Mouse (Mus musculus) embryonic facial prominence, embryonic 14.5 days (tissue): Measurements from ENCODE around the gene Flad1. TPM values are rescaled to one million over a fixed set of nuclear protein-coding genes. Genes with fewer than 3 reads are reported as not detected.

Source experiments
- ATAC-seq: fragments of 200-750 bp; cut with Nextera tagmentation; 2 replicates; pipeline ENCODE4 v1.8.0; 2017; ENCODE audit warnings: low read depth, moderate number of reproducible peaks, moderate TSS enrichment
- DNase-seq: peaks from one replicate; pipeline ENCODE4 v3.0.0-alpha.2; 2015; ENCODE audit warnings: low spot score
- H3K27ac ChIP-seq: fragments of 300-500 bp; sonication (generic); replicated peaks from 2 replicates; pipeline ENCODE4 v1.5.1; 2014; ENCODE audit warnings: low read depth, mild to moderate bottlenecking, low read length, moderate library complexity
- H3K27me3 ChIP-seq: fragments of 300-500 bp; sonication (generic); replicated peaks from 2 replicates; pipeline ENCODE4 v1.6.1; 2014; ENCODE audit warnings: low read length; ENCODE audit not compliant: control insufficient read depth, insufficient read depth
- H3K36me3 ChIP-seq: fragments of 300-500 bp; sonication (generic); 2 replicates; pipeline ENCODE4 v1.6.1; 2014; ENCODE audit warnings: low read length, mixed read lengths; ENCODE audit not compliant: control insufficient read depth, insufficient read depth
- H3K4me1 ChIP-seq: fragments of 300-500 bp; sonication (generic); 2 replicates; pipeline ENCODE4 v1.6.1; 2014; ENCODE audit warnings: antibody characterized with exemption, low read length; ENCODE audit not compliant: control insufficient read depth, insufficient read depth
- H3K4me2 ChIP-seq: fragments of 300-500 bp; sonication (generic); 2 replicates; pipeline ENCODE4 v1.6.1; 2014; ENCODE audit warnings: low read depth, mild to moderate bottlenecking, low read length, moderate library complexity, mixed read lengths
- H3K4me3 ChIP-seq: fragments of 300-500 bp; sonication (generic); 2 replicates; pipeline ENCODE4 v1.5.1; 2014; ENCODE audit warnings: low read depth, mild to moderate bottlenecking, low read length
- H3K9ac ChIP-seq: fragments of 300-500 bp; sonication (generic); 2 replicates; pipeline ENCODE4 v1.6.1; 2014; ENCODE audit warnings: low read depth, mild to moderate bottlenecking, low read length, moderate library complexity, mixed read lengths
- H3K9me3 ChIP-seq: fragments of 300-500 bp; sonication (generic); 2 replicates; pipeline ENCODE4 v1.6.1; 2016; ENCODE audit warnings: low read length; ENCODE audit not compliant: control insufficient read depth
- WGBS: fragments of 180-500 bp; shearing (Covaris S2); extraction: QIAGEN DNeasy Blood & Tissue Kit; methylation state at CpG from one replicate; pipeline ENCODE4 v1.1.7; 2014; 5-methylcytosine and 5-hydroxymethylcytosine counted together
- polyA plus RNA-seq: library from polyadenylated mRNA; unstranded; fragments of >200 nt; fragmentation: Nextera tagmentation; extraction: Ambion mirVana; gene quantifications from 2 replicates; pipeline ENCODE4 v1.2.1, GENCODE M21; 2014

The Flad1 gene
- polyA plus RNA-seq, 1 experiment from 2014 or later: 24.8 TPM

DNA sequence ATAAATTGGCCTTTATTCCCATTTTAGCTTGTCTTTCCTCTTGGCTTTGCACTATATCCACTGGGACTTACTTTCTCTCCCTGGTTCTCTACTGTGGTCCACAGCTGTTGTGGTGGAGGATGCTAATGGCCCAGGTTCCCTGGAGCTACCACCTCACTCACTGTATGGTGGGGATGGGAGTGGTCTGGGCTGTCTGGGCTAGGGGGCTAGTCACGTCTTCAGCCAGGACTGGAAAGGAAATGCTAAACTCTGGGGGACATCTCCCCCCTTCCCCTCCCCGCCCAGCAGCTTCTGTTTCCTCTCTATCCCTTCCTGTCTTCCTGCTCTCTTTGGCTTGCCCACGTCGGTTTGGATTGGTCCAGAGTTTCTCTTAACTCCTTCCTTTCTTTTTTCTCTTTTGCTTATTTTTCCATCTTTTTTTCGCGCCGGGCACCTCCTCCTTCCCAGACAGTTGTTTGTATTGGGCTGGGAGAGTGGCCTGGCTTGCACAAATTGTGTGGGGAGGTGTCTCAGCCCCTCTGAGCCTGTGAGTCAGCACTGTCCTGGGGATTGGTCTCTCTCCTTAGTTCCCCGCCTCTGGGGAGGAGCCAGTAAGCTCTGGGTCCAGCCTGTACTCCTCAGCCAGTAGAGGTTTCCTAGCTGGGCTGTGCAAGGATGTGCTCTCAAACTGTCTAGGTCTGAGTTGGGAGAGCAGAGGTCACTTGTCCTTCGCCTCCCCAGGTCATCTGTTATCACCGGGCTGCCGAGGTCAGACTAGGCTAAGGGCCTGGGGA, 9.5 kb upstream of the Flad1 start:
- no peaks in the 10 kb centered on the region for H3K27me3 ChIP-seq
- WGBS: under 1% methylated on average over 9 of the region's 11 CpGs
- H3K4me3 ChIP-seq: peak overlapping the region; percentile 54
- H3K9ac ChIP-seq: peak overlapping the region; percentile 78
- peaks cover 31% of the 10 kb centered on the region for H3K36me3 ChIP-seq
- H3K27ac ChIP-seq: peak overlapping the region; percentile 98
- ATAC-seq: peak; percentile 75
- H3K4me2 ChIP-seq: peak overlapping the region; percentile 88
- no peaks in the 10 kb centered on the region for H3K9me3 ChIP-seq
- H3K4me1 ChIP-seq: peaks cover 33% of the 10 kb centered on the region
- peak; percentile 96 for DNase-seq

DNA sequence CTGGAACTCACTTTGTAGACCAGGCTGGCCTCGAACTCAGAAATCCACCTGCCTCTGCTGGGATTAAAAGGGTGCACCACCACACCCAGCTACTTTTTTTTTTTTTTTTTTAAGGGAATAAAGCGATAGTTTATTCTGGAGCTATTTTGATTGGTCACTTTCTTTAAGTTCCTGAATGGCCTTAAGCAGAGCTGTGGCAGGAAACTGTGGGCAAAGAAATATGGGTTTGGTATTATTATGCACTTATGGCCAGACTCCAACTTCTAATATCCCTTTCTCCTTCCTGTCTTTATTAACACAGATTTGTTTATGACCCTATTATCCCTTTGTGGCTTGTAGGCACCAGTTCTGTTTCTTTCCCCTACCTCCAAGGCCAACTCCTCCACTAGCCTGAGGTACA, 8.8 kb upstream of the Flad1 start:
- Histone ChIP-seq H3K9ac (peak overlapping the region; percentile 78; the same call in 1 of the 2 replicates), H3K4me2 (peak overlapping the region; percentile 88), H3K9me3 (no peaks in the 10 kb centered on the region), H3K36me3 (peaks cover 31% of the 10 kb centered on the region), H3K4me3 (peak overlapping the region; percentile 55), H3K4me1 (peaks cover 33% of the 10 kb centered on the region), H3K27me3 (no peaks in the 10 kb centered on the region), H3K27ac (peak overlapping the region; percentile 98)
- ATAC-seq (no peak), DNase-seq (no peak)
- whole genome bisulfite sequencing: 59% methylated on average over 2 of the region's 2 CpGs

DNA sequence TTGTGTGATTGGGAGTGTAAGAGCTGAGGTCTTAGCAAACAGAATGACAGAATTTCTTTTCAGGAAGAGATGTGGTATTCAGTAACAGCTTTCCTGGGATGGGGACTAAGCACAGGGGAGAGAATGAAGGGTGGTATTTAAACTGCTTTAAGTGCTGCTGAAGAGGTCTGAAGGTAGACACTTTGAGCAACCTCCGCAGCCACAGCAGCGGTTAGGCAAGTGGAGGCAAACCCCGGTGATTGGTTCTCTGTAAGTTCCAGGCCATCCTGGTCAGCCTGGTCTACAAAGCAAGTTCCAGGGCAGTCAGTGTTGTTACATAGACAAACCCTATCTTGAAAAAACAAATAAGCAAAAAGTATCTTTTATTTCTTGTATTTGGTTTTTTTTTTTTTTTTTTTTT, 8.3 kb upstream of the Flad1 start:
- Histone ChIP-seq H3K4me1 (peaks cover 33% of the 10 kb centered on the region), H3K4me3 (peak overlapping the region; percentile 55), H3K9me3 (no peaks in the 10 kb centered on the region), H3K36me3 (peaks cover 30% of the 10 kb centered on the region), H3K27ac (peak overlapping the region; percentile 98), H3K4me2 (peak overlapping the region; percentile 88), H3K27me3 (no peaks in the 10 kb centered on the region), H3K9ac (peak overlapping the region; percentile 67)
- WGBS: 13% methylated on average over 3 of the region's 3 CpGs
- ATAC-seq: no peak
- DNase-seq: no peak

DNA sequence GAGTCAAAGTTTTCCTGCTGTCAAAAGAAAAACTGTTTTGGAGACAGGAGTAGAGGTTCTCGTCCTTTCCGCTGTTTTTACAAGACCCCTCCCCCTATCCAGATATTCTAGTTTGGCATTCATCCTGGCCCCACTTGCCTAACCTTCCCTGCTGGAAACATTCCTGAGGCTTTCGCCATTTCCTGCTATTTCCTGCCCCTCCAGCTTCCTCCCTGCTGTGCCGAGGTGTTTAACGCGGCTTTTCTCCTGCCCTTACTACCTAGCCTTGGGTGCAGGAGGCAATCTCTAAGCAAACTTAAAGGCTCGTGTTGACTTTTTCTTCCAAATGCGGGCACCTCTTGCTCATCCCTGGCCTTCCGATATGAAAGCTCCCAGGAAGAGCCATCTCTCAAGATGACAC, 7.9 kb upstream of the Flad1 start:
- WGBS: 2% methylated on average over 9 of the region's 9 CpGs
- Histone ChIP-seq H3K4me2 (peak overlapping the region; percentile 88), H3K4me3 (peak overlapping the region; percentile 55), H3K9me3 (no peaks in the 10 kb centered on the region), H3K36me3 (peaks cover 30% of the 10 kb centered on the region), H3K27ac (peak overlapping the region; percentile 98), H3K4me1 (peaks cover 33% of the 10 kb centered on the region), H3K9ac (peak overlapping the region; percentile 67), H3K27me3 (no peaks in the 10 kb centered on the region)
- ATAC-seq: no peak
- DNase-seq: peak; percentile 87

DNA sequence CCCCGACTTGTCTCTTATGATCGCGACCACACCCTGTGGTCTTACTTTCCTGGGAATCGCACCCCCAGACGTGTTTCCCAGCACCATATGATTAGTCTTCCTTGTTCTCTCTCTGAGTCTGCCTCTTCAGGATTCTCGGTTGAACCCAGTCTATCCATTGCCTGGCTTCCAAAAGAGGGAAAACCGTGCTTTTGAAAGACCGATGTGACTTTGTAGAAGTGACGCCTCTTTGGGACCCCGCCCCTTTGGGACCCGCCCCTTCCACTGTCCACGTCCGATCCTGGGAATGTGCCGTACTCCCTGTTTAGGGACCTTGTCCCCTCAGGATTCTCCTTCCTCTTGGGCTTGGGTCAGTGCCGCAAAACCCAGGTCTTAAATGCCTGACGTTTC, 7.2 kb upstream of the Flad1 start:
- peak overlapping the region; percentile 67 for H3K9ac ChIP-seq
- H3K36me3 ChIP-seq: peaks cover 30% of the 10 kb centered on the region
- 0% methylated on average over 16 of the region's 16 CpGs for WGBS
- H3K27ac ChIP-seq: peak overlapping the region; percentile 98
- peak overlapping the region; percentile 55 for H3K4me3 ChIP-seq
- DNase-seq (peak; percentile 90), ATAC-seq (no peak)
- H3K27me3 ChIP-seq: no peaks in the 10 kb centered on the region
- peak overlapping the region; percentile 88 for H3K4me2 ChIP-seq
- peaks cover 33% of the 10 kb centered on the region for H3K4me1 ChIP-seq
- no peaks in the 10 kb centered on the region for H3K9me3 ChIP-seq

DNA sequence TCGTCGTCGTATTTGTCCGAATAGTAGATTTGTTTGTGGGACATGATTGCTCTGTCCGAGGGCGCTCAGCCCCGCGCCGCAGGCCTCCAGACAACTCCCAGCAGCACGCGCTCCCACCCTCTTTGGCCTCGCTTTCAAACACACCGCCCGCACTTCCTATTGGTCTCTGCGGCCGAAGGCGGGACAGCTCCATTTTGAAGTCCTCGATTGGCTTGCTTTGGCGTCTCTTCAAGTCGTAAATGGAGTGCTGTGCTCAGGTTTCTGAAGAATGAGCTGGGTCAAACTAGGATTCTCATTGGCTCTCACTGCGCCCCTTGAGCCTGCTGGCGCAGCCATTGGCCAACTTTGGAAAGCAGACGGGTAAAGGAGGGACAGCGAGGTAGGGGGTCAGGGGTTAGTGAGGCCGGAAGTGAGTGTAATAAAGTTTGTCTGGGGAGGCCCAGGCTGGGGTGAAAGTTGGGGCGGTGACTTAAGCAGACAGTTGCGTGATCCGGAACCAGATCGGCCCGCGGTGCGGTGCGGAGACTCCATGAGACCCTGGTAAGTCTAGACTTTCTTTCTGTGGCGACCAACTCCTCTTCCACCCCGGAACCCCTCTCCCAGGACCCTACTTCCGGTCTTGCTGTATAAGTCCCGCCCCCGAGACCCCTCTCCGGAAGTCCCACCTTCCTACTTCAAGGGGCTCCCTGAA, 6.6 kb upstream of the Flad1 start, which contains the start of the genes Cks1b and Shc1:
Gene Cks1b, minus strand, starts transcription at position 214 of the 691 bp plus-strand sequence.
Gene Shc1, plus strand, starts transcription at position 274 of the 691 bp plus-strand sequence.
- Histone ChIP-seq H3K4me1 (peaks cover 32% of the 10 kb centered on the region), H3K4me3 (peak within 1 kb of the TSS; percentile 55), H3K4me2 (peak within 1 kb of the TSS; percentile 88), H3K36me3 (peaks cover 27% of the 10 kb centered on the region), H3K9me3 (no peaks in the 10 kb centered on the region), H3K27me3 (no peaks in the 10 kb centered on the region), H3K9ac (peak within 1 kb of the TSS; percentile 75), H3K27ac (peak within 1 kb of the TSS; percentile 98)
- peak; percentile 94 for ATAC-seq
- WGBS: under 1% methylated on average over 30 of the region's 39 CpGs
- DNase-seq: peak; percentile 100

DNA sequence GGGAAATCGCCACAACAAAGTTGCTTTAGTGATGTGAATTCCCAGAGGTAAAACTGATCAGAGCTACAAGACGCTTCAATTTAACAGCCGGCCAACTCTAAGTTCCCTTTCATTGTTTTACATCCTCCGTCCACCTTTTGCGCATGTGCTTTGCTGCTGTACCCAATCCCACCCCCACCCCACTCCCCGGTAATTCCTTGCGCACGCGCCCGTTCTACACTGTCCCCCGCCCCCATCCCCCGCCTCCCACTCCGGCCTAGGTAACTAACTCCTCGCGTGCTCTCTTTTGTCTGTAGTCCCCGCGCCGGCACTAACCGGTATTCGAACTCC, 6.1 kb upstream of the Flad1 start:
- peak overlapping the region; percentile 55 for H3K4me3 ChIP-seq
- peak; percentile 56 for ATAC-seq
- DNase-seq: peak; percentile 92
- peaks cover 30% of the 10 kb centered on the region for H3K4me1 ChIP-seq
- no peaks in the 10 kb centered on the region for H3K27me3 ChIP-seq
- WGBS: 2% methylated on average over 20 of the region's 20 CpGs
- peak overlapping the region; percentile 86 for H3K27ac ChIP-seq
- H3K4me2 ChIP-seq: peak overlapping the region; percentile 88
- H3K9ac ChIP-seq: peak overlapping the region; percentile 75
- peaks cover 27% of the 10 kb centered on the region for H3K36me3 ChIP-seq
- no peaks in the 10 kb centered on the region for H3K9me3 ChIP-seq

DNA sequence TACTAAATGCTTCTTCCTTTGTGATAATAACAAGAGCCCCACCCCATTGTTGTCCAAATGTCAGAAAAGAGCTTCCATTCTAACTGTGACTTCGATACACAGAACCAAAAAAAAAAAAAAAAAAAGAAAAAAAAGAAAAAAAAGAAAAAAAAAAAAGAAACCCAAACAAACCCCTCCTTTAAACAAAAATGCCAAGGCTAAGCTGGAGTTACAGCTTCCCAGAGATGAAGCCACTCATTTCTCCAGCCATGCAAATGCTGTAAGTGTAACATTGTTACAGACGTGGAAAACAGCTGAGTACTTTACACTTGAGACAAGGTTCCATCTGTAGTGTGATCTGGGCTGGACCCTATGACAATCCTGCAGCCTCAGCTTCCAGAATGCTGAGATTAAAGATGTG, 5.5 kb upstream of the Flad1 start:
- WGBS: 25% methylated on average over 2 of the region's 2 CpGs
- ATAC-seq: no peak
- peak overlapping the region; percentile 88 for H3K4me2 ChIP-seq

More for the DNA sequence above, 5.5 kb upstream of the Flad1 start:
- DNase-seq: no peak
- peak overlapping the region; percentile 86; the same call in 1 of the 2 replicates for H3K27ac ChIP-seq
- peak overlapping the region; percentile 75 for H3K9ac ChIP-seq
- H3K4me3 ChIP-seq: peak overlapping the region; percentile 55
- peaks cover 27% of the 10 kb centered on the region for H3K36me3 ChIP-seq
- H3K27me3 ChIP-seq: no peaks in the 10 kb centered on the region
- H3K4me1 ChIP-seq: peaks cover 30% of the 10 kb centered on the region
- no peaks in the 10 kb centered on the region for H3K9me3 ChIP-seq
